Mouse (Mus musculus) thymus, adult 2 months (tissue): ENCODE measurements around the gene Rasgrp4. TPM values are rescaled to one million over a fixed set of nuclear protein-coding genes. Genes with fewer than 3 reads are reported as not detected.

Experiments
- DNase-seq: peaks from one replicate; pipeline ENCODE4 v3.0.0; 2021
- H3K27ac ChIP-seq: fragments of 200-500 bp; 2 replicates; pipeline ENCODE4 v1.5.1; 2012; ENCODE audit warnings: low read length, control low read depth; ENCODE audit not compliant: control insufficient read depth, insufficient read depth
- H3K27me3 ChIP-seq: fragments of 200-500 bp; 2 replicates; pipeline ENCODE4 v1.6.1; 2012; ENCODE audit warnings: mild to moderate bottlenecking, low read length, moderate library complexity, mixed read lengths; ENCODE audit not compliant: control insufficient read depth, insufficient read depth
- H3K36me3 ChIP-seq: fragments of 200-500 bp; 2 replicates; pipeline ENCODE4 v1.6.1; 2012; ENCODE audit warnings: mild to moderate bottlenecking, low read length, moderate library complexity; ENCODE audit not compliant: control insufficient read depth, insufficient read depth
- H3K4me1 ChIP-seq: fragments of 200-500 bp; replicated peaks from 2 replicates; pipeline ENCODE4 v1.6.1; 2012; ENCODE audit warnings: low read length; ENCODE audit not compliant: control insufficient read depth, insufficient read depth
- H3K4me3 ChIP-seq: fragments of 200-500 bp; 2 replicates; pipeline ENCODE4 v1.5.1; 2012; ENCODE audit warnings: mild to moderate bottlenecking, low read length, control low read depth, moderate library complexity; ENCODE audit not compliant: control insufficient read depth, insufficient read depth
- CTCF ChIP-seq: fragments of 200-500 bp; IDR thresholded peaks from 2 replicates; pipeline ENCODE4 v1.5.1; 2012; ENCODE audit warnings: mild to moderate bottlenecking, control low read depth, low read length, moderate library complexity, borderline replicate concordance; ENCODE audit not compliant: control insufficient read depth, poor library complexity, insufficient read depth; ENCODE audit errors: extremely low read depth
- POLR2A ChIP-seq: fragments of 200-500 bp; IDR thresholded peaks from 2 replicates; pipeline ENCODE4 v1.6.1; 2012; ENCODE audit warnings: mild to moderate bottlenecking, low read length, control low read depth, moderate library complexity; ENCODE audit not compliant: control insufficient read depth, poor library complexity, insufficient read depth; ENCODE audit errors: extremely low read depth
- WGBS: fragments of 180-500 bp; shearing (Covaris S2); methylation state at CpG from one replicate; pipeline ENCODE4 v1.1.7; 2018; 5-methylcytosine and 5-hydroxymethylcytosine counted together
- polyA plus RNA-seq: library from polyadenylated mRNA; depleted of rRNA; stranded (reverse); fragments of >200 nt; gene quantifications from 2 replicates; pipeline ENCODE4 v1.2.3, GENCODE M21; 2012

The Rasgrp4 gene
- polyA plus RNA-seq, 1 experiment: 44.9 TPM

DNA sequence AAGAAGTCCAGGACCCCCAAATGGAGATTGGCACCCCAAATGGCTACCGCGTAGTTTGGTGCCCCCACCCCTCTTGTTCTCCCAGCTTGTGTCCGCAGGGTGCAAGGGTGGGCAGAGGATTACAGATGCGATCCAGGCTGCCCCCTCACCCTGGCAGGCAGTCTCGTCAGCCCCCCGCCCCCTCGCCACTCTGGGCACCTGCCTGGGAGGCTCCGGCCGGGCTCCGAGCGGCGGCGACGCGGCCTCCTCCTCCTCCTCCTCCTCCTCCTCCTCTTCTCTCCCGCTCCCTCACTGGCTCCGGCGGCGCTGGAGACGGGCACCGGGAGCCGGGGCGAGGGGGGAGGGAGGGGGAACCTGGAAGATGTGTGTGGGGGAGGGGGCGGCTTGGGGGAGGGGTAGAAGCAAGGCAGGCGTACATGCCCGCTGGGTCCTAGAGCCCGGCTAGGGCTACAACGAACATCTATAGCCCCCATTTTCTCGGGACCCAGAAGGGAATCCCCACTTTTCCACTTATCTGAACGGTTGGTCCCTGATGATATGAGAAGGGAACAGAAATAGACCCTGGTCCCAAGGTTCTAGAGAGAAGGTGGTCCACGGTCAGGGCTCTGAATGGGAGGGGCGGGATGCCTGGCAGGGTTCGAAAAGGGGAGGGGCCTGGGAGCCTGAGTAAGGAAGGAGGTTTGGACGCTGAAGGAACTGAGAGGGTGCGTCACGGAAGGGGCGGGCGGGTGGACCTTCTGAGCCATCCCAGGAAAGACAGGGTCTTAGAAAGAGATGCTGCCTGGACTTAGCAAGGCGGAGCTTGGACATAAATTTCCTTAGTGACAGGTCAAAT, 34.8 kb downstream of the Rasgrp4 start:
- TF ChIP-seq CTCF (no peak), POLR2A (no peak)
- 2% methylated on average over 31 of the region's 39 CpGs for WGBS

DNA sequence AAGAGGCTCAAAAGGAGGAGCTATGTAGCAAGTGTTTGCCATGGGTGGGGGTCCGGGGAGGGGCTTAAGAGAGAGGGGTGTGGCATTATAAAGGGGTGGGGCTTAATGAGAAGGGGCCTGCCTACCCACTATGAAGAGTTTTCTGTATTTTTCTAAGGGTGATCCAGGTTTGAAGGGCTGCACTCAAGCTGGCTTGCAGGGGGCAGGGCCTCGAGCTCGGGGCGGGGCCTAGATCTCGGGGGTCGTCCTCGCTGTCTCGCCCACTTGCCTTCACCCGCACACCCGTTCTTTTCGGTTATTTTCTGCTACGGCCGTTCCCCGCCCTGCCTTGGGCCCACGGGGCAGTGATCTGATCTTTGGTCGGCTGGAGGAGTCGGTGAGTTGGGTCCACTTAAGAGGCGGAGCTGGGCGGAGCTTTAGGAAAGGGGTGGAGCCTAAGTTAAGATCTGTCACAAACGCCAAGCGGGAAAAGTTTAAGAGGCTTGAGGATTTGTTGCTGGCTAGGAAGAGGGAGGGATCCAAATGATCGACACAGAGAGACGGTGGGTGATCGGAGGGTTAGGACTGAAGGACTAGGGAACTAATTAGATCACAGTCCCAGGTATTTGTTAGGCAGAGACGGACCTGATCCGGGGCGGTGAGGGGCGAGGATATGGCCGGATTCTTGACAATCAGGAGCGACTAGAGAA, 35.6 kb downstream of the Rasgrp4 start, which contains the start of the genes Ggn and Spred3:
Gene Ggn, plus strand, starts transcription at position 145 of the 689 bp plus-strand sequence.
Gene Spred3, minus strand, starts transcription at position 346 of the 689 bp plus-strand sequence.
- H3K27me3 ChIP-seq: peaks cover 21% of the 10 kb centered on the region
- no peak for TF ChIP-seq CTCF
- H3K4me1 ChIP-seq: peaks cover 31% of the 10 kb centered on the region
- H3K27ac ChIP-seq: no peak within 1 kb of the TSS
- WGBS: under 1% methylated on average over 30 of the region's 30 CpGs
- H3K36me3 ChIP-seq: peaks cover 28% of the 10 kb centered on the region
- peak; percentile 23 for DNase-seq
- peak within 1 kb of the TSS; percentile 31 for H3K4me3 ChIP-seq

More for the DNA sequence above, 34.8 kb downstream of the Rasgrp4 start:
- DNase-seq: peak; percentile 25
- Histone ChIP-seq H3K4me1 (peaks cover 31% of the 10 kb centered on the region), H3K27ac (no peak overlapping the region), H3K4me3 (peak overlapping the region; percentile 31), H3K27me3 (peaks cover 21% of the 10 kb centered on the region), H3K36me3 (peaks cover 20% of the 10 kb centered on the region)

- no peak for DNase-seq
- peaks cover 35% of the 10 kb centered on the region for H3K36me3 ChIP-seq
- WGBS: 2% methylated on average over 43 of the region's 43 CpGs
- no peak overlapping the region for H3K27ac ChIP-seq
- peak overlapping the region; percentile 18 for H3K4me3 ChIP-seq
- H3K27me3 ChIP-seq: peaks cover 21% of the 10 kb centered on the region
- H3K4me1 ChIP-seq: peaks cover 31% of the 10 kb centered on the region
- TF ChIP-seq CTCF (no peak), POLR2A (no peak)
Measured at GRCm38 (mm10) chr7:29170755-29171561, 36.3 kb downstream of the Rasgrp4 start.

DNA sequence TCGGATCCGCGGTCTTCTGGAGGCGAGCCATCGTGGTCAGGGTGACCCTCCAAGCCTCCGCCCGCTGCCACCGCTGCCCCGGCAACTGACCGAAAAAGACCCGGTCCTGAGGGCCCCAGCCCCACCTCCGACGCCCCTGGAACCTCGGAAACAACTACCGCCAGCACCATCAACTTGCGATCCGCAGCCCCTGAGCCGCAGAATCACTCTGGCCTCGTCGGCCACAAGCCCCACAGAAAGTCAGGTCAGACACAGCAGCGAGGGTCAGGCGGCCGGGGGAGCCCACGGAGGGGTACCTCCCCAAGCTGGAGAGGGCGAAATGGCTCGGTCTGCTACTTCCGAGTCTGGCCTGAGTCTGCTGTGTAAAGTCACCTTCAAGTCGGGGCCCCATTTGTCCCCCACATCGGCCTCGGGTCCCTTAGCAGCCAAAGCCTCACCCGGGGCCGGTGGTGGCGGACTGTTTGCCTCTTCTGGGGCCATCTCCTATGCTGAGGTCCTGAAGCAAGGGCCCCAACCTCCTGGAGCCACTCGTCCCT, 37.0 kb downstream of the Rasgrp4 start:
- TF ChIP-seq CTCF (0 out of 2 replicates have a peak, but pooled peaks have one; percentile 1), POLR2A (no peak)
- Histone ChIP-seq H3K27me3 (peaks cover 21% of the 10 kb centered on the region), H3K27ac (no peak overlapping the region), H3K4me1 (peaks cover 31% of the 10 kb centered on the region), H3K4me3 (no peak overlapping the region), H3K36me3 (peaks cover 42% of the 10 kb centered on the region)
- DNase-seq: no peak
- 12% methylated on average over 34 of the region's 34 CpGs for whole genome bisulfite sequencing

DNA sequence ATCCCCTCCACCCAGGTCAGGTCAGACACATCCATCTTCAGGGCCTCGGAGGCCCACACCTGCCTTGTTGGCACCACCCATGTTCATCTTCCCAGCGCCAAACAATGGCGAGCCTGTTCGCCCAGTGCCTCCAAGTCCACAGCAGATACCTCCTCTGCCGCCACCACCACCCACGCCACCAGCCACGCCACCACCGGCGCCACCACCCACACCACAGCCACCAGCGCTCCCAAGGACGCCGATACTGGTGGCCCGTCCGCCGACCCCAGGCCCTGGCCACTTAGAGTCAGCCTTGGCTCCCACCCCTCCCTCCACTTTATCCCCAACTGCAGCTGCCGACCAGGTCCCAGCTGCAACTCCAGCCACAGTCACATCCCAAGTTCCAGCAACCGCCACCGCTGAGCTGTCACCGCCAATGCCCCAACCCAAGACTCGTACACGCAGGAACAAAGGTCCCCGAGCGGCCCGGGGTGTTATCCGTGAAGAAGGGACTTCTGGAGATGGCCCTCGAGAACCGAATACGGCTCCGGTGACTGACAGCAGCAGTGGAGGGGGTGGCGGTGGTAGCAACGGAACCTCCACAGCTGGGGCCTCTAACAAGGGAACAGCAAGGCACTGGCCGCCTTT, 37.9 kb downstream of the Rasgrp4 start:
- Histone ChIP-seq H3K4me1 (peaks cover 31% of the 10 kb centered on the region), H3K27ac (no peak overlapping the region), H3K27me3 (peaks cover 21% of the 10 kb centered on the region), H3K36me3 (peaks cover 47% of the 10 kb centered on the region), H3K4me3 (no peak overlapping the region)
- 95% methylated on average over 32 of the region's 32 CpGs for WGBS
- TF ChIP-seq POLR2A (no peak), CTCF (no peak)
- DNase-seq: no peak

DNA sequence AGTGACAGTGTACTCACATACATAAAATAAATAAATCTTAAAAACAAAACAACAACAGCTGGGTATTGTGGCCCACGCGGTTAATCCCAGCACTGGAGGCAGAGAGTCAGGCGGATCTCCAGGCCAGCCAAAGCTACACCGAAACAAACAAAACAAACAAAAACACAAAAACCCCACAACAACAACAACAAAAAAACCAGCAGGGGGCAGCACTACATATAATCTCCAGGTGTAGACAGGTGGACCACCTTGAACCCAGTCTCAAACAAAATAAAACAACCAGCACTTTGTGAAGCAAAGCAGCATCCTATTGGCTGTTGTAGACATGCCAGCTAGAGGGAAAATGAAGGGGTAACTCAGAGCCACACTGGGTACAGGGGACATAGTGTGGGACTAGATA, 43.5 kb downstream of the Rasgrp4 start:
- H3K4me3 ChIP-seq: no peak overlapping the region
- H3K36me3 ChIP-seq: peaks cover 40% of the 10 kb centered on the region
- 97% methylated on average over 4 of the region's 4 CpGs for whole genome bisulfite sequencing
- H3K27me3 ChIP-seq: no peaks in the 10 kb centered on the region
- peaks cover 10% of the 10 kb centered on the region for H3K4me1 ChIP-seq
- TF ChIP-seq POLR2A (no peak), CTCF (0 out of 2 replicates have a peak, but pooled peaks have one; percentile 21)
- no peak overlapping the region for H3K27ac ChIP-seq
- no peak for DNase-seq
